Mouse (Mus musculus) erythroblast, embryonic 14.5 days (primary cell): ENCODE results near the gene Dab1.

Experiments used
- GATA1 ChIP-seq: IDR thresholded peaks from 2 replicates; pipeline ENCODE4 v1.6.1; 2012; ENCODE audit warnings: low read length, inconsistent platforms, mixed read lengths
- TAL1 ChIP-seq: IDR thresholded peaks from 3 replicates; pipeline ENCODE4 v1.6.1; 2012; ENCODE audit warnings: low read length, inconsistent platforms, mixed read lengths

- no peak for TF ChIP-seq TAL1
- TF ChIP-seq GATA1: no peak
Observed at GRCm38 (mm10) chr4:104418354-104418753, 799.2 kb downstream of the Dab1 start.
